Mouse (Mus musculus): ENCODE measurements at regions not wholly inside any gene's neighbourhood (a gene's known extent, or its start where the extent isn't known, plus 50 kb on each side); places are given as distances from the start of the nearest gene placed in this dataset.

DNA sequence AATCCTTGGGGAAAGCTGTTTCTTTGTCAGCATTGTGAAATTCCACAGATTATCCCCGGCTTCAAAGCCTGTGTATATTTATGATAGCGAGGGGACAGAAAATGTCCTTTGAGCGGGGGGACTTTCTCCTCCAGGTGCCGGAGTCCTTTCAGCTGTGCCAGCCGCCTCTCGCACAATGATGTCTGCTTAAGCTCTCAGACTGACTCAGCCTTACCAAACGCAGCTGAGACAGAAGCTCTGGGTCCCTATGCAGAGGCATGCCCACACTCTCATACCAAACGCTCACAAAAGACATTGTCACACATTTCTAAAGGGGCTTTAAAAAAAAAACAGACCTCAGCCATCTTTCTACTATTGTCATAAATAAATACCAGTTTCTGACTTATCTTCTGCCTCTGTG is 633.9 kb downstream of the Dok5 start:
- no peak for TF ChIP-seq GATA4 (IDR thresholded peaks at IDR 0.05; ENCODE audit: insufficient replicate concordance, low read length)

GRCm38 (mm10) chr2:171364621-171365020 is 633.0 kb downstream of the Dok5 start:
- TF ChIP-seq GATA4 (IDR thresholded peaks at IDR 0.05; ENCODE audit: insufficient replicate concordance, low read length), result no peak

DNA sequence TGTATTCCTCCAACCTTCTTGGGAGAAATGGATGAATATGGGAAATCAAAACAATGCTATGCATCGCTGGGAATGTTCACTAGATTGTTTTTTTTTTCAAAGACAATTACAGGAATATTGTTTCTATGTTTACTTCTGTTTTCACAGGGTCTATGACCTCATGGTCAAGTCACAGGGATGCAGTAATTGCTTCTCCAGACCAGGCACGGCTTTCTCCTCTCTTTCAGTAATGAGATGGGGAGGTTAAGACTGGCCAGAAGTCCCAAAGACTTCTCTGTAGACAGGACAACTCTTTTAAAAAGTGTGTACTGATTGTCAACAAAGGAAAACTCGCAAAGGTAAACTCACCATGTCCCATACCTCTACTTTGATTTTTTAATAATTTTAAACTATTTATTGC is 631.8 kb downstream of the Dok5 start:
- no peak for TF ChIP-seq GATA4 (IDR thresholded peaks at IDR 0.05; ENCODE audit: insufficient replicate concordance, low read length)

DNA sequence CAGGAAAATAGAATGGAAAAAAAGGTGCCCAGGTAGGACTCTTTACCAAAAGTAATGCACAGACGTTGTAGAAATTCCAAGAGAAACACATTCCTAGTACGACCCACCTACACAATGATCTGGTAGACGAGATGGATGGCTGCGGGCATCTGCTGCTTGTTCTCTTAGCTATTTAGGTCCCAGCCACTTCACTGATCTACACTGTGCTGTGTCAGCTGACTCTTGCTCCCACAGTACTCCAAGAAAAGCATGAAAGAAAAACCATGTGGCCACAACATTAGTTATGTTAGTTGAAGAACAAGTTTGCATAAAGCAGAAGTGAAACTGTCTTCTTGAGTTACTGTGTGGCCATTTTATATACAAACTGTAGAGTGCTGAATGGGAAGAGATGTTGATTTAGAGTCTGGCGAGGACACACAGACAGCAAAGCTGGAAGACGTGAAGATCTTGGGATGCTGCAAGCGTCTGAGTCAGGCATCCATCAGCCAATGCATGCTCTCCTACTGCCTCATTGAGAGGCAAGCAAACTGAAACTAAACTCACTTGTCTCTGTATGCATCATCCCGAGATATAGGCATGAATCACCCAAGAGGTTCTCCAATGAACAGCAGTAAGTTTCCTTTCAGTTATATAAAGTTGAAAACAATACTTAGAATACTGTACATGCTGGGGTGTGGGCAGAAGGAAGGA is 626.6 kb downstream of the Dok5 start:
- no peak for TF ChIP-seq GATA4 (IDR thresholded peaks at IDR 0.05; ENCODE audit: insufficient replicate concordance, low read length)

DNA sequence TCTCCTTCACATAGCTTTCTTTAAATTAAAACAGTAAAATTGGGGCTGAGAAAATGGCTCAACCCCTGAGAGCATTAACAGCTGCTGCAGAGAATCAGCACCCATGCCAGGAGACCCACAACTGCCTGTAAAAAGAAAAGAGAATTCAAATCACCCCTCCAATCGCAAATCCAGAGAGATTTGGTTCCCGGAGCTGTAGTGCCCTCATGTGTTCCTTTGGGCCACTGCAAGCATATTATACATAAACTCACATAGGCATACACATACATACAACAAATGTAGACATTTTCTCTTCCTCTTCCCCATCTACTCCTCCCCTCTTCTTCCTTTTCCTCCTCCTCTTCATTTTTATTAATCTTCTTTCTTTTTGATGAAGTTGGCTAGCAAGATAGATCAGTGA is 616.5 kb downstream of the Dok5 start:
- no peak for TF ChIP-seq GATA4 (IDR thresholded peaks at IDR 0.05; ENCODE audit: insufficient replicate concordance, low read length)

- TF ChIP-seq GATA4 (IDR thresholded peaks at IDR 0.05; ENCODE audit: insufficient replicate concordance, low read length), result no peak
These were observed 602.5 kb downstream of the Dok5 start for GRCm38 (mm10) chr2:171333816-171334757.

GRCm38 (mm10) chr2:171332826-171333225 is 601.2 kb downstream of the Dok5 start:
- no peak for TF ChIP-seq GATA4 (IDR thresholded peaks at IDR 0.05; ENCODE audit: insufficient replicate concordance, low read length)

- no peak for TF ChIP-seq GATA4 (IDR thresholded peaks at IDR 0.05; ENCODE audit: insufficient replicate concordance, low read length)
These were observed 599.9 kb downstream of the Dok5 start for GRCm38 (mm10) chr2:171331529-171331928.

GRCm38 (mm10) chr2:171326909-171327308 is 595.3 kb downstream of the Dok5 start:
- no peak for TF ChIP-seq GATA4 (IDR thresholded peaks at IDR 0.05; ENCODE audit: insufficient replicate concordance, low read length)

- no peak for TF ChIP-seq GATA4 (IDR thresholded peaks at IDR 0.05; ENCODE audit: insufficient replicate concordance, low read length)
These were observed 576.9 kb downstream of the Dok5 start for GRCm38 (mm10) chr2:171308486-171308885.

DNA sequence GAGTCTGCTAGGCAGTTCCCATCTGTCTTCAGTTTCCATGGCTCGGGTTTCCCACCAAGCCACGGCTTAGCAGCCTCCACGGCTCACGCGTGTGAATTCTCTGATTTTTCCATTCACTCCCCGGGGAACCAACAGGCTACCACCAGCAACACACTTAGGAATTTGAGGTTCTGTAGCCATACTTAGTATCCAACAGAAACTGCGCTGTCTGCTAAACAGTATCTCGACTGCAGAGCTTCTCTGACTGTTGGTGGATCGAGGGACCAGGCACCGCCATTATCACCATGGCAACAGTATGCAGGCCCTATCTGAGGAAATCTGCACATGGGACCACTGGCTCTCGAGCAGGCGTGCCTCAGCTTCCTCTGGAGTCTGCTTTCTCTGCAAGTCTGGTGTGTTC is 574.4 kb downstream of the Dok5 start:
- no peak for TF ChIP-seq GATA4 (IDR thresholded peaks at IDR 0.05; ENCODE audit: insufficient replicate concordance, low read length)

GRCm38 (mm10) chr2:171298519-171298918 is 566.9 kb downstream of the Dok5 start:
- no peak for TF ChIP-seq GATA4 (IDR thresholded peaks at IDR 0.05; ENCODE audit: insufficient replicate concordance, low read length)

GRCm38 (mm10) chr2:171295603-171296002 is 564.0 kb downstream of the Dok5 start:
- TF ChIP-seq GATA4 (IDR thresholded peaks at IDR 0.05; ENCODE audit: insufficient replicate concordance, low read length), result no peak

DNA sequence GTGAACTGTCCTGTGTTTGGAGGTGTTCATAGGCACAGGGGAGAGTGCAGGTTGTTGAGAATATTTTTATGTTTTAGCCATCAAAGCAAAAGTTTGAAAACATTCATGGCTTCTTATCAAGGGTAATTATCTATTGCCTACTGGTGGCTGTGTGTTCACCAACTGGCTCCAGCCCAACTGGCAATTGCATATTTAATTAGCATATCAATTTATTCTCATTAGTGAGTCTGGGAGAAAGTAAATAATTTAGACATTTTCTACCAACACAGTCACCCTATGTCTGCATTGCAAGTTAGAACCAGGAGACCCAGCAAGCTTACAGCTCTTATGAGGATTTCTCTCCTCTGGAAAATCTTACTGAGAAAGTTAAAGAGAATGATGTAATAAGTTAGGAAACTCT is 561.0 kb downstream of the Dok5 start:
- TF ChIP-seq GATA4 (IDR thresholded peaks at IDR 0.05; ENCODE audit: insufficient replicate concordance, low read length), result no peak

DNA sequence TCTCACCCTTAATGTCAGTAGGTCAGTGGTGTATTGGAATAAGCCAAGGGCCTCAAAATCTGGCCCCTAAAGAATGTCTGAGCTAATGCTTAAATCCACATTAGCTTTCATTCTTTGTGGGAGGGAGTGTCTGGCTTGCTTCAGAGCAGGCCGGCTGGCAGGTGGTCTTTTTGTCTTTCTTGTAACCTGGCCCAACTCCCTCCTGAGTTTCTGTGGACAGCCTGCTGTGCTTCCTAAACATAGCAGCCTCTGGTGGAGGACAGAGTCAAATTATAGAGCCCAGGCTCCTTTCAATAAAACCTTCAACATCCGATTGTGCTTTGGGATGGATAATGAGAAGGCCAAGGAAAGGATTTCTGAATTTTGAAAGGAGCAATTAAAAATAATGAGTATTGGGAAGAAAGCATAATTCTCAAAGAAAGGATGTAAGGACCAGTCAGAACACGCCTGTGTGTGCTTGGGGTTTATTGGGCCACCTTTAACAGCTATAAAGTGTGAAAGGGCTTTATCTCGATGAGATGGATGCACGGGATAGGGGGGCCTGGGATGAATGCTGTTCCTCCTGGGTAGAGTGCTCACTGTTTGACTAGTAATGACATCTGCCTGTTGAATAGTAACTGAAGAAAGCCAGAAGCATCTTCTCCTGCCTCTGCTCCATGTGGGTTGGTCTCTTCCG is 554.2 kb downstream of the Dok5 start:
- no peak for TF ChIP-seq GATA4 (IDR thresholded peaks at IDR 0.05; ENCODE audit: insufficient replicate concordance, low read length)

- no peak for TF ChIP-seq GATA4 (IDR thresholded peaks at IDR 0.05; ENCODE audit: insufficient replicate concordance, low read length)
These were observed 548.5 kb downstream of the Dok5 start for GRCm38 (mm10) chr2:171280132-171280531.

All from liver, adult (tissue).